Mouse (Mus musculus) hindbrain, embryonic 11.5 days (tissue): ENCODE measurements at regions not wholly inside any gene's neighbourhood (a gene's known extent, or its start where the extent isn't known, plus 50 kb on each side); places are given as distances from the start of the nearest gene placed in this dataset.

Experiments used
- ATAC-seq: fragments of 200-750 bp; cut with Nextera tagmentation; 2 replicates; pipeline ENCODE4 v1.8.0; 2017; ENCODE audit warnings: mild to moderate bottlenecking, moderate TSS enrichment, moderate library complexity; ENCODE audit not compliant: low FRiP score
- DNase-seq: peaks from one replicate; pipeline ENCODE4 v3.0.0-alpha.2; 2015; ENCODE audit warnings: low spot score
- H3K27ac ChIP-seq: fragments of 300-500 bp; sonication (generic); 2 replicates; pipeline ENCODE4 v1.5.1; 2014; ENCODE audit warnings: mild to moderate bottlenecking, low read depth, low read length
- H3K27me3 ChIP-seq: fragments of 300-500 bp; sonication (generic); 2 replicates; pipeline ENCODE4 v1.6.1; 2014; ENCODE audit warnings: mild to moderate bottlenecking, low read length, moderate library complexity, mixed read lengths; ENCODE audit not compliant: control insufficient read depth, insufficient read depth
- H3K36me3 ChIP-seq: fragments of 300-500 bp; sonication (generic); 2 replicates; pipeline ENCODE4 v1.6.1; 2014; ENCODE audit warnings: mild to moderate bottlenecking, low read length, moderate library complexity, mixed read lengths; ENCODE audit not compliant: control insufficient read depth, insufficient read depth
- H3K4me1 ChIP-seq: fragments of 300-500 bp; sonication (generic); replicated peaks from 2 replicates; pipeline ENCODE4 v1.6.1; 2014; ENCODE audit warnings: low read length, mixed read lengths; ENCODE audit not compliant: control insufficient read depth, insufficient read depth
- H3K4me2 ChIP-seq: fragments of 300-500 bp; sonication (generic); replicated peaks from 2 replicates; pipeline ENCODE4 v1.6.1; 2014; ENCODE audit warnings: mild to moderate bottlenecking, low read depth, low read length
- H3K4me3 ChIP-seq: fragments of 300-500 bp; sonication (generic); 2 replicates; pipeline ENCODE4 v1.5.1; 2014; ENCODE audit warnings: low read depth, low read length
- H3K9ac ChIP-seq: fragments of 300-500 bp; sonication (generic); 2 replicates; pipeline ENCODE4 v1.6.1; 2014; ENCODE audit warnings: low read depth, low read length
- H3K9me3 ChIP-seq: fragments of 300-500 bp; sonication (generic); 2 replicates; pipeline ENCODE4 v1.6.1; 2016; ENCODE audit warnings: low read length; ENCODE audit not compliant: control insufficient read depth
- WGBS: fragments of 180-500 bp; shearing (Covaris S2); extraction: QIAGEN DNeasy Blood & Tissue Kit; methylation state at CpG from one replicate; pipeline ENCODE4 v1.1.7; 2014; 5-methylcytosine and 5-hydroxymethylcytosine counted together

GRCm38 (mm10) chr8:50708219-50708911 is 1864.6 kb upstream of the Tenm3 start:
- no peak overlapping the region for H3K4me3 ChIP-seq
- H3K4me2 ChIP-seq: no peak overlapping the region
- no peaks in the 10 kb centered on the region for H3K4me1 ChIP-seq
- DNase-seq (peak; percentile 4), ATAC-seq (peak; percentile 63)
- no peak overlapping the region for H3K27ac ChIP-seq
- H3K9ac ChIP-seq: no peak overlapping the region
- no peaks in the 10 kb centered on the region for H3K9me3 ChIP-seq
- WGBS: 43% methylated on average over 6 of the region's 6 CpGs
- no peaks in the 10 kb centered on the region for H3K36me3 ChIP-seq
- H3K27me3 ChIP-seq: no peaks in the 10 kb centered on the region

GRCm38 (mm10) chr8:50704276-50704675 is 1860.5 kb upstream of the Tenm3 start:
- DNase-seq (no peak), ATAC-seq (no peak)
- H3K36me3 ChIP-seq: no peaks in the 10 kb centered on the region
- no peak overlapping the region for H3K4me3 ChIP-seq
- H3K9me3 ChIP-seq: no peaks in the 10 kb centered on the region
- WGBS: 58% methylated on average over 1 of the region's 1 CpGs
- no peaks in the 10 kb centered on the region for H3K4me1 ChIP-seq
- H3K4me2 ChIP-seq: no peak overlapping the region
- H3K27ac ChIP-seq: no peak overlapping the region
- H3K27me3 ChIP-seq: no peaks in the 10 kb centered on the region
- H3K9ac ChIP-seq: no peak overlapping the region

- no peaks in the 10 kb centered on the region for H3K4me1 ChIP-seq
- no peaks in the 10 kb centered on the region for H3K27me3 ChIP-seq
- H3K4me2 ChIP-seq: no peak overlapping the region
- no peaks in the 10 kb centered on the region for H3K36me3 ChIP-seq
- WGBS: 51% methylated on average over 1 of the region's 1 CpGs
- H3K9ac ChIP-seq: no peak overlapping the region
- no peak overlapping the region for H3K27ac ChIP-seq
- ATAC-seq: no peak
- DNase-seq: no peak
- no peak overlapping the region for H3K4me3 ChIP-seq
- no peaks in the 10 kb centered on the region for H3K9me3 ChIP-seq
Measured at GRCm38 (mm10) chr8:50689033-50689432, 1845.3 kb upstream of the Tenm3 start.

- no peak overlapping the region for H3K9ac ChIP-seq
- DNase-seq (no peak), ATAC-seq (no peak)
- H3K4me2 ChIP-seq: no peak overlapping the region
- no peak overlapping the region for H3K4me3 ChIP-seq
- no peaks in the 10 kb centered on the region for H3K27me3 ChIP-seq
- 88% methylated on average over 4 of the region's 4 CpGs for WGBS
- H3K27ac ChIP-seq: no peak overlapping the region
- H3K9me3 ChIP-seq: no peaks in the 10 kb centered on the region
- H3K4me1 ChIP-seq: no peaks in the 10 kb centered on the region
- H3K36me3 ChIP-seq: no peaks in the 10 kb centered on the region
Measured at GRCm38 (mm10) chr8:50665357-50665756, 1821.6 kb upstream of the Tenm3 start.
